Mouse (Mus musculus): ENCODE data around the gene Stn1.

Gene Stn1

DNA sequence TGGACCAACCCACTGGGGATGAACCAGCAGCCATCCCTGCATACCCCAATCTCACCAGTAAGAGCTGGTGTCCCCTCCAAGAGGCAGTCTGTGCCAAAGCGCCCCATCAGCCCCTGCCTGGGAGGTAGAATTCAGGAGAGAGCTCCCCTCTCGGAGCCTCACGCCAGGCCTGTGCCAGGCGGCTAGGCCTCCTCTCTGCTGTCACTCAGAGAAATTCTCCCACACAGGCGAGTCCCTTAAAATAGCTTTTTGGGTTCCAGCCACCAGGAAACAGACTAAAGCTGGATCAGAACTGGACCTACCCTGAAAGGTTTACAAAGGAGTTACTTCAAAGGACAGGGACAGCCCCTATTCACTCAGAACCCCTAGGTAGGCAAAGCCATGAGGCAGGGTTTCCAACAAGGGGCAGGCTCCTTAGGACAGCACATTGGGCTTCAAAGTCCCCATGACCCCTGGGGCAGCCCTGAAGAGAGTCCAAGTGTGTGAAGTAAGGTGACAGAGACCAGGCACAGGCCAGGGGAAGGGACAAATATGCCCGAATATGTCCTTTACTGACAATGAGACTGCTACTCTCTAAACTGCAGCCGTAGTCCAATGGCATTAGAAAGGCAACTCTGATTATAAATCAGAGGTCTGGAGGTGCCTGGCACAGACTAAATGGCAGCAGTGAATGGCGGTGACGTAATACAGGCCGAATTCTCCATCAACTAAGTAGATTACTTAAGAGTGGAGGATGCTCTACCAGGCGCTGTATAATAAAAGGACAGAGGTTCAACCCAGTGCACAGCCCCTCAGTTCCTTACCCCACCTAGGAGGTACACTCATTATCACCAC is 82.9 kb downstream of the Stn1 start:
- DNase-seq (ENCODE audit: low read depth, low spot score) = no peak

DNA sequence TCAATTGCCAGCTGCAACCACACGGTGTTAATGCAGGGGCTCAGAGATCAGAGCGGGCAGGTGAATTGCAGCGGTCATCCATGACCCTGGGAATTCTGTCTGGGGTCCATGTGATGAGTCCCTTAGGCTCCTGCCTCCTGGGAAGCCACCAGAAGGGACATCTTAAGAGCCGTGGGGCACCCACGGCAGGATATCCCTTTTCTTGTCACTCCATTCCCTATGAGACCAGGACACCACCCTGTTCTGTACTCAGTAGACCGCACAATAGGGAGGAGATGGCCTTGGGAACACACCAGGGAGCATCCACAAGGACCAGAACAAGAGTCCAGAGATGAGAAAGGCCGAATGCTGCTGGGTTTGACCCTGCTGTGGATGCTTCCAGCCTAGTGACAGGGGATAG is 84.0 kb downstream of the Stn1 start:
- DNase-seq (ENCODE audit: low read depth, low spot score) = no peak

DNA sequence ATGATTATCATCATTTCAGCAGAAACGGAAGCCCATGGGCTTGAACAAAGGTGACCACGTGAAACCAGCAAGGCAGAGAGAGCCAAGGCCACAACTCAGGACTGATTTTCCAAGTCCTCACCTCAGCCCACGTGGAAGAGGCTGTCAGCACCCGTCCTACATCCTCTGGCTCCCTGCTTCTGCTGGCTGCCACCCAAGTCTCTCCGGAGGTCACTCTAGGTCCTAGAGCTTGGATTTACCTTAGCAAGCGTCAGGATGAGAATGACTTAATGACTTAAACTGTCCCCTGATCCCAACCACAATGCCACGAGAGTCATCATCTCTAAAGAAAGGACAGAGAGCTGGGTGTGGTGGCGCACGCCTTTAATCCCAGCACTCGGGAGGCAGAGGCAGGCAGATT is 84.6 kb downstream of the Stn1 start:
- no peak for DNase-seq (ENCODE audit: low read depth, low spot score)

DNA sequence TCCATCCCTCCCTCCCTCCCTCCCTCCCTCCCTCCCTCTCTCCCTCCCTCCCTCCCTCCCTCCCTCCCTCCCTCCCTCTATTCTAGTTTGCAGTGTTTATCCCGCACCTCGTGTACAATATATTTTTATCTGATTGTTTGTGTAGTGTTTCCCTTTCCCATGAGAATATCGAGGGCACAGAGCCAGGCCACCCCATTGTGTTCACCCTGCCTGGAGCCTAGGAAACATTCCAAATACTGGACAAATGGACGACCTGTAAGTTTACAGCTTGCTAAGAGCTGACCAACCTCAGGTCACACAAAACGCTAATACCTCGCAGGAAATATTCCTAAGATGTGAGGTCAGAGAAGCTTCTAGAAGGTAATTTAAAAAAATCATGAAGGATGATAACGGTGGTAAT is 85.1 kb downstream of the Stn1 start:
- no peak for DNase-seq (ENCODE audit: low read depth, low spot score)

DNA sequence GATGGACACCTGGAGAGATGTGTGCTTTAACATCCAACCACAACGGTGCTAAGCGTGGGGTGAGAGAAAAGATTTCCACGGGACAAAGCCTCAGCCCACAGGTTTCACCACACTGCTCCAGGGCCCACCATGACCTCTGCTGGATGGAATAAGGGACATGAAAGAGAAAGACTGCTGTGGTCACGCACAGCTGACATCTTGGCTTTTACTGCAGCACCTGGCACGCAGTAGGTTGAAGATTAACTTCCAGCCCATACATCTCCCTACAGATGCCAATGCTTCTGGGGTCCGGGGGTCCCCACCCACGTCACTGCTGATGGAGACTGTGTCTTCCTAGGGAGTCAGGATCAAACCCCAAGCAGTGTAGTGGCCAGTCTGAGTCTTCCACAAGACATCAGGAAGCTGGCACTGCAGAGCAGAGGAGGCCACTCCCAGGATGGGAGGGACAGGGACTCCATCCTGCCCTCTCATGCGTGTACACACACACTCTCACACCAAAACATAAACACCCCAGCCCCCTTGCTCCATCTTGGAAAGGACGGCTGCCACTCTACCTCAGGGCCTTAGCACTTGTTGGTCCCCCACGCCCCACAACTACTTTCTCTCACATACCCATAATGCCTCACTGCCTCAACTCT is 85.7 kb downstream of the Stn1 start:
- DNase-seq (ENCODE audit: low read depth, low spot score) = no peak
